Mouse (Mus musculus) stomach, postnatal 0 days (tissue): ENCODE measurements at regions not wholly inside any gene's neighbourhood (a gene's known extent, or its start where the extent isn't known, plus 50 kb on each side); places are given as distances from the start of the nearest gene placed in this dataset.

Experiments used
- ATAC-seq: fragments of 200-750 bp; cut with Nextera tagmentation; 2 replicates; pipeline ENCODE4 v1.8.0; 2017; ENCODE audit not compliant: low FRiP score, low TSS enrichment
- DNase-seq: peaks from one replicate; pipeline ENCODE4 v3.0.0-alpha.2; 2016; ENCODE audit warnings: low spot score
- H3K27ac ChIP-seq: fragments of 300-500 bp; sonication (generic); replicated peaks from 2 replicates; pipeline ENCODE4 v1.5.1; 2014; ENCODE audit warnings: mild to moderate bottlenecking, control low read depth
- H3K27me3 ChIP-seq: fragments of 300-500 bp; sonication (generic); 2 replicates; pipeline ENCODE4 v1.6.1; 2014; ENCODE audit warnings: low read length; ENCODE audit not compliant: control insufficient read depth, insufficient read depth
- H3K36me3 ChIP-seq: fragments of 300-500 bp; sonication (generic); 2 replicates; pipeline ENCODE4 v1.6.1; 2014; ENCODE audit warnings: low read length, mixed read lengths; ENCODE audit not compliant: control insufficient read depth, insufficient read depth
- H3K4me1 ChIP-seq: fragments of 300-500 bp; sonication (generic); replicated peaks from 2 replicates; pipeline ENCODE4 v1.6.1; 2014; ENCODE audit warnings: antibody characterized with exemption; ENCODE audit not compliant: control insufficient read depth, insufficient read depth
- H3K4me2 ChIP-seq: fragments of 300-500 bp; sonication (generic); replicated peaks from 2 replicates; pipeline ENCODE4 v1.6.1; 2014; ENCODE audit warnings: low read depth, mild to moderate bottlenecking, control low read depth, moderate library complexity
- H3K4me3 ChIP-seq: fragments of 300-500 bp; sonication (generic); 2 replicates; pipeline ENCODE4 v1.5.1; 2014; ENCODE audit warnings: low read depth, low read length, control low read depth
- H3K9ac ChIP-seq: fragments of 300-500 bp; sonication (generic); 2 replicates; pipeline ENCODE4 v1.6.1; 2014; ENCODE audit warnings: mild to moderate bottlenecking, low read length, control low read depth, mixed read lengths
- H3K9me3 ChIP-seq: fragments of 300-500 bp; sonication (generic); 2 replicates; pipeline ENCODE4 v1.6.1; 2016; ENCODE audit warnings: low read length; ENCODE audit not compliant: control insufficient read depth
- CTCF ChIP-seq: IDR thresholded peaks from 2 replicates; pipeline ENCODE4 v1.5.1; 2016; ENCODE audit warnings: antibody characterized with exemption, low read depth, mild to moderate bottlenecking, moderate library complexity
- EP300 ChIP-seq: optimal IDR thresholded peaks from 2 replicates; pipeline ENCODE3; 2016; ENCODE audit warnings: antibody characterized with exemption
- WGBS: fragments of 180-500 bp; shearing (Covaris S2); extraction: QIAGEN DNeasy Blood & Tissue Kit; methylation state at CpG from one replicate; pipeline ENCODE4 v1.1.7; 2014; 5-methylcytosine and 5-hydroxymethylcytosine counted together

GRCm38 (mm10) chr2:172751364-172751763 is 188.8 kb downstream of the Bmp7 start:
- ATAC-seq (no peak), DNase-seq (no peak)
- Histone ChIP-seq H3K4me1 (no peaks in the 10 kb centered on the region), H3K9me3 (no peaks in the 10 kb centered on the region), H3K36me3 (no peaks in the 10 kb centered on the region), H3K27ac (no peak overlapping the region), H3K27me3 (no peaks in the 10 kb centered on the region), H3K4me2 (no peak overlapping the region), H3K4me3 (no peak overlapping the region), H3K9ac (no peak overlapping the region)
- 85% methylated on average over 11 of the region's 11 CpGs for WGBS
- TF ChIP-seq EP300 (no peak), CTCF (no peak)

- no peak overlapping the region for H3K4me2 ChIP-seq
- H3K4me1 ChIP-seq = no peaks in the 10 kb centered on the region
- 64% methylated on average over 15 of the region's 15 CpGs for WGBS
- H3K4me3 ChIP-seq = no peak overlapping the region
- no peak for TF ChIP-seq CTCF
- no peak for TF ChIP-seq EP300
- no peak for ATAC-seq
- no peaks in the 10 kb centered on the region for H3K27me3 ChIP-seq
- no peak for DNase-seq
- no peak overlapping the region for H3K9ac ChIP-seq
- no peak overlapping the region for H3K27ac ChIP-seq
- no peaks in the 10 kb centered on the region for H3K9me3 ChIP-seq
- no peaks in the 10 kb centered on the region for H3K36me3 ChIP-seq
Measured at GRCm38 (mm10) chr2:172755686-172756471, 184.2 kb downstream of the Bmp7 start.

- no peaks in the 10 kb centered on the region for H3K36me3 ChIP-seq
- no peak overlapping the region for H3K27ac ChIP-seq
- H3K4me2 ChIP-seq = no peak overlapping the region
- no peaks in the 10 kb centered on the region for H3K4me1 ChIP-seq
- 27% methylated on average over 8 of the region's 8 CpGs for WGBS
- H3K4me3 ChIP-seq = no peak overlapping the region
- DNase-seq (no peak), ATAC-seq (no peak)
- TF ChIP-seq CTCF = no peak
- no peak for TF ChIP-seq EP300
- no peak overlapping the region for H3K9ac ChIP-seq
- H3K27me3 ChIP-seq = no peaks in the 10 kb centered on the region
- H3K9me3 ChIP-seq = no peaks in the 10 kb centered on the region
Measured at GRCm38 (mm10) chr2:172756472-172756860, 183.7 kb downstream of the Bmp7 start.

GRCm38 (mm10) chr2:172758497-172758896 is 181.6 kb downstream of the Bmp7 start:
- H3K27me3 ChIP-seq = no peaks in the 10 kb centered on the region
- no peaks in the 10 kb centered on the region for H3K4me1 ChIP-seq
- DNase-seq (peak; percentile 61), ATAC-seq (no peak)
- no peak overlapping the region for H3K4me2 ChIP-seq
- no peak overlapping the region for H3K4me3 ChIP-seq
- 18% methylated on average over 9 of the region's 9 CpGs for WGBS
- no peak overlapping the region for H3K9ac ChIP-seq
- no peaks in the 10 kb centered on the region for H3K36me3 ChIP-seq
- H3K27ac ChIP-seq = no peak overlapping the region
- TF ChIP-seq CTCF = peak; percentile 86
- TF ChIP-seq EP300 = no peak
- no peaks in the 10 kb centered on the region for H3K9me3 ChIP-seq

GRCm38 (mm10) chr2:172765260-172765659 is 174.9 kb downstream of the Bmp7 start:
- Histone ChIP-seq H3K36me3 (no peaks in the 10 kb centered on the region), H3K27ac (no peak overlapping the region), H3K9ac (no peak overlapping the region), H3K4me2 (no peak overlapping the region), H3K4me1 (no peaks in the 10 kb centered on the region), H3K27me3 (no peaks in the 10 kb centered on the region), H3K4me3 (no peak overlapping the region), H3K9me3 (no peaks in the 10 kb centered on the region)
- ATAC-seq = no peak
- TF ChIP-seq CTCF (no peak), EP300 (no peak)
- DNase-seq = no peak
- 88% methylated on average over 2 of the region's 2 CpGs for WGBS

- 73% methylated on average over 7 of the region's 7 CpGs for WGBS
- Histone ChIP-seq H3K9ac (no peak overlapping the region), H3K4me3 (no peak overlapping the region), H3K4me2 (no peak overlapping the region), H3K36me3 (no peaks in the 10 kb centered on the region), H3K9me3 (no peaks in the 10 kb centered on the region), H3K4me1 (no peaks in the 10 kb centered on the region), H3K27ac (no peak overlapping the region), H3K27me3 (no peaks in the 10 kb centered on the region)
- no peak for ATAC-seq
- DNase-seq = no peak
- TF ChIP-seq EP300 = no peak
- TF ChIP-seq CTCF = no peak
Measured at GRCm38 (mm10) chr2:172766403-172766802, 173.7 kb downstream of the Bmp7 start.
